Mouse (Mus musculus) heart, adult 2 months (tissue): ENCODE data around the gene BC100530.
"Not testable (repeated sequence)": the region's sequence is repeated elsewhere in the genome, so short reads cannot be mapped to it uniquely, and the experiment has no call there.

Experiments
- CTCF ChIP-seq: fragments of 200-600 bp; IDR thresholded peaks from 2 replicates; pipeline ENCODE4 v1.8.1; 2022; ENCODE audit warnings: antibody characterized with exemption, mild to moderate bottlenecking, moderate library complexity
- POLR2A ChIP-seq: fragments of 200-500 bp; IDR thresholded peaks from 2 replicates; pipeline ENCODE4 v1.6.1; 2011; ENCODE audit warnings: mild to moderate bottlenecking, low read depth, low read length, control low read depth; ENCODE audit not compliant: insufficient read depth

GRCm38 (mm10) chr16:36316111-36316510 is 51.4 kb downstream of the BC100530 start:
- not testable (repeated sequence) for TF ChIP-seq CTCF, POLR2A
